Mouse (Mus musculus) thymus, postnatal 14 days (tissue): ENCODE results near the gene Tec.
A peak's percentile ranks its signal among the peaks of the same experiment; 100 is the strongest.

Experiments used
- DNase-seq: peaks from one replicate; pipeline ENCODE4 v3.0.0; 2021

The Tec gene

DNA sequence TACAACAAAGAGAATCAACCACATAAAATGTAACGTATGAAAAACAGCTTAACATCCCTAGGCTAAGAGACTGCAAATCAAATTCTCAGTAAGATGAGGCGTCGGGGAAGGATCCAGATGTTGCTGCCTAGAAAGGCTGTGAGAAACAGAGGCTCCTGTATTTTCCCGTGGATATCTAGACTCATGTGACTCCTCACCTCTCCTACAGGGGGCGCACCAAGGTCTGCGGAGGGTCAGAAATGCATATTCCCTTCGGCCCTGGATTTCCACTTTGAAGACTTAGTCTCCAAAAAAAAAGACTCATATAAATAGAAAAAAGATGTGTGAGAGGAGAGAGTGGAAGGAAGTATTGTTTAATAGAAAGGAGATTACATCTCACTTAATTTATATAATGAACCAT is 147.7 kb downstream of the Tec start:
- peak; percentile 56 for DNase-seq

- peak; percentile 75 for DNase-seq
Measured at GRCm38 (mm10) chr5:72710572-72711278, 157.6 kb downstream of the Tec start.

DNA sequence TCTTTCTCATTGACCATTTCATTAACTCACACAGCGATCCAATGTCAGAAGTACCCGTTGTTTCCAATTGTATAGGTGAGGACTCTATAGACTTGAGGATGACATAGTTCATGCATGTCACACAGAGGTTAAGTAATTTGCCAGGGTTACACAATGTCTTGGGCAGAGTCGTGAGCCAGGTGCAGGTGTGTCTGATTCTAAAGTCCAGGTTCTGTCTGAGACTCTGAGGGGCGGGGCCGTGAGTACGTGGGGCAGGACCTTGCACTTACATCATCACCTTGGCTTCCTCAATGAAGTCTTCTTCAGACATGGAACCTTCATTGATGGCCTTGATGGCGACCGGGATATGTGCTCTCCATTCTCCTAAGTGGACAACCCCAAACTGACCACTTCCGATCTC is 158.3 kb downstream of the Tec start:
- no peak for DNase-seq

- DNase-seq = no peak
Measured at GRCm38 (mm10) chr5:72709451-72709850, 158.8 kb downstream of the Tec start.

DNA sequence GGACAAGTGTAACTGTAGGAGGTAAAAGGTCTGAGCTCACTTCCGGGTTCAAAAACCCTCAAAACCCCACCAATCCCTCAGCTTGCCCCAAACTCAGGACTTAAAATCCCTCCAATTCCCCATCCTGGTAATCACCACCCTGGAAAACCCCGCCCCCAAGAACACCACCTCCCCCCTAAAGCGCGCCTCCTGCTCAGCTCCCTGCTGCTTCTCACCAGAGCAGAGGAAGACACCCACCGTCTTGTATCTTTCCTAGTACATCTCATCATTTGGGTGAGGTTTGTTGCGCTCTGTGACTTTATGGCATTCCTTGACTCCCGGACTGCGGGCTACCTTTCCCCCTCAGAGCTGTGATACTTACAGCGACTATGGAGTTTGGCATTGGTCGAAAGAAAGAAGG is 161.6 kb downstream of the Tec start:
- DNase-seq = no peak

DNA sequence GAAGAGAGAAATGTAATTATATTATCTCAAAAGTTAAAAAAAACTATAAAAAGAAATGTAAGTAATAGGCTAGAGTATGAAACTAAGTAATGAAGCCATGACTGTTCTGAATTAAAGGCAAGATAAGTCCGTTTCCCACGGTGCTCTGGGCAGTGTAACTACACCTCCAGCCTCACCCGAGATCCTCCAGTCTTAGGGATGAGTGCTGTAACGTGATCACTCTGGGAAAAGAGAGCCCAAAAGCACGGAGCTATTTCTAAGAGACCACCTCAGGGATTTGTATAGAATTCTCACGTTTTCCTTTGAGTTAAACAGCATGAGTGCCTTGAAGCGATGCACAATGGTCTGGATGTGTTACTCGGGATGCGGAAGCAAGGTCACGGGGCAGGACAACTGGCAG is 162.2 kb downstream of the Tec start:
- DNase-seq = no peak
